Mouse (Mus musculus) limb, embryonic 14.5 days (tissue): ENCODE data around the gene Htt. TPM values are rescaled to one million over a fixed set of nuclear protein-coding genes. Genes with fewer than 3 reads are reported as not detected.

Source experiments
- ATAC-seq: fragments of 200-750 bp; cut with Nextera tagmentation; 2 replicates; pipeline ENCODE4 v1.8.0; 2017; ENCODE audit warnings: low read depth, moderate number of reproducible peaks, moderate TSS enrichment; ENCODE audit not compliant: low FRiP score
- DNase-seq: peaks from one replicate; pipeline ENCODE4 v3.0.0-alpha.2; 2015; ENCODE audit warnings: low spot score
- H3K27ac ChIP-seq: fragments of 300-500 bp; sonication (generic); replicated peaks from 2 replicates; pipeline ENCODE4 v1.5.1; 2014; ENCODE audit warnings: low read depth, mild to moderate bottlenecking, low read length, moderate library complexity, mixed read lengths
- H3K27me3 ChIP-seq: fragments of 300-500 bp; sonication (generic); 2 replicates; pipeline ENCODE4 v1.6.1; 2014; ENCODE audit warnings: low read length, mixed read lengths; ENCODE audit not compliant: control insufficient read depth, insufficient read depth
- H3K36me3 ChIP-seq: fragments of 300-500 bp; sonication (generic); 2 replicates; pipeline ENCODE4 v1.6.1; 2014; ENCODE audit warnings: mild to moderate bottlenecking, low read length, moderate library complexity, mixed read lengths; ENCODE audit not compliant: control insufficient read depth, insufficient read depth
- H3K4me1 ChIP-seq: fragments of 300-500 bp; sonication (generic); 2 replicates; pipeline ENCODE4 v1.6.1; 2014; ENCODE audit warnings: antibody characterized with exemption, low read length, mixed read lengths; ENCODE audit not compliant: control insufficient read depth, insufficient read depth
- H3K4me2 ChIP-seq: fragments of 300-500 bp; sonication (generic); replicated peaks from 2 replicates; pipeline ENCODE4 v1.6.1; 2014; ENCODE audit warnings: low read depth, mild to moderate bottlenecking, low read length, moderate library complexity; ENCODE audit not compliant: severe bottlenecking
- H3K4me3 ChIP-seq: fragments of 300-500 bp; sonication (generic); replicated peaks from 2 replicates; pipeline ENCODE4 v1.5.1; 2014; ENCODE audit warnings: low read length
- H3K9ac ChIP-seq: fragments of 300-500 bp; sonication (generic); 2 replicates; pipeline ENCODE4 v1.6.1; 2014; ENCODE audit warnings: mild to moderate bottlenecking, low read depth, low read length, moderate library complexity; ENCODE audit not compliant: severe bottlenecking
- H3K9me3 ChIP-seq: fragments of 300-500 bp; sonication (generic); 2 replicates; pipeline ENCODE4 v1.6.1; 2016; ENCODE audit warnings: low read length; ENCODE audit not compliant: control insufficient read depth
- POLR2A ChIP-seq: fragments of 200-500 bp; IDR thresholded peaks from 2 replicates; pipeline ENCODE4 v1.8.0; 2012; ENCODE audit warnings: inconsistent platforms, mild to moderate bottlenecking, moderate library complexity, borderline replicate concordance; ENCODE audit not compliant: insufficient read depth, insufficient read length; ENCODE audit errors: extremely low read depth
- WGBS: fragments of 180-500 bp; shearing (Covaris S2); extraction: QIAGEN DNeasy Blood & Tissue Kit; methylation state at CpG from one replicate; pipeline ENCODE4 v1.1.7; 2014; 5-methylcytosine and 5-hydroxymethylcytosine counted together
- polyA plus RNA-seq, 2 experiments: library from polyadenylated mRNA; depleted of rRNA in 1 of 2; stranded (reverse) in 1 of 2; unstranded in 1 of 2; fragments of >200 nt; fragmentation: Nextera tagmentation in 1 of 2; extraction: Ambion mirVana in 1 of 2; gene quantifications; 2 replicates each; pipeline versions ENCODE4 v1.2.1 to v1.2.3; 2012 to 2014

The Htt gene
- polyA plus RNA-seq, 2 experiments, result 16.2 to 22.9 TPM

GRCm38 (mm10) chr5:34773392-34773791, 11.9 kb downstream of the Htt start:
- no peaks in the 10 kb centered on the region for H3K36me3 ChIP-seq
- no peak for TF ChIP-seq POLR2A
- no peak for DNase-seq
- H3K4me2 ChIP-seq, result no peak overlapping the region
- WGBS, result 98% methylated on average over 2 of the region's 2 CpGs
- H3K27me3 ChIP-seq, result no peaks in the 10 kb centered on the region
- H3K4me1 ChIP-seq, result no peaks in the 10 kb centered on the region
- no peak overlapping the region for H3K9ac ChIP-seq
- no peak overlapping the region for H3K4me3 ChIP-seq
- no peak for ATAC-seq
- no peaks in the 10 kb centered on the region for H3K9me3 ChIP-seq
- H3K27ac ChIP-seq, result no peak overlapping the region

- no peaks in the 10 kb centered on the region for H3K4me1 ChIP-seq
- no peak for ATAC-seq
- H3K4me2 ChIP-seq, result no peak overlapping the region
- TF ChIP-seq POLR2A, result no peak
- H3K4me3 ChIP-seq, result no peak overlapping the region
- WGBS, result 90% methylated on average over 3 of the region's 3 CpGs
- no peak overlapping the region for H3K27ac ChIP-seq
- no peak overlapping the region for H3K9ac ChIP-seq
- no peaks in the 10 kb centered on the region for H3K27me3 ChIP-seq
- peaks cover 21% of the 10 kb centered on the region for H3K36me3 ChIP-seq
- no peaks in the 10 kb centered on the region for H3K9me3 ChIP-seq
- DNase-seq, result no peak
Measured at GRCm38 (mm10) chr5:34785027-34785426, 23.5 kb downstream of the Htt start.

- Histone ChIP-seq H3K36me3 (peaks cover 29% of the 10 kb centered on the region), H3K9me3 (no peaks in the 10 kb centered on the region), H3K4me1 (no peaks in the 10 kb centered on the region), H3K4me2 (no peak overlapping the region), H3K27me3 (no peaks in the 10 kb centered on the region), H3K27ac (no peak overlapping the region), H3K9ac (no peak overlapping the region), H3K4me3 (no peak overlapping the region)
- ATAC-seq (no peak), DNase-seq (no peak)
- 82% methylated on average over 2 of the region's 2 CpGs for WGBS
- no peak for TF ChIP-seq POLR2A
Measured at GRCm38 (mm10) chr5:34791141-34791540, 29.6 kb downstream of the Htt start.

- no peak overlapping the region for H3K4me3 ChIP-seq
- 95% methylated on average over 5 of the region's 5 CpGs for WGBS
- ATAC-seq (no peak), DNase-seq (no peak)
- H3K36me3 ChIP-seq, result peaks cover 77% of the 10 kb centered on the region
- H3K27ac ChIP-seq, result no peak overlapping the region
- TF ChIP-seq POLR2A, result no peak
- no peaks in the 10 kb centered on the region for H3K4me1 ChIP-seq
- no peaks in the 10 kb centered on the region for H3K9me3 ChIP-seq
- no peak overlapping the region for H3K4me2 ChIP-seq
- no peaks in the 10 kb centered on the region for H3K27me3 ChIP-seq
- H3K9ac ChIP-seq, result no peak overlapping the region
Measured at GRCm38 (mm10) chr5:34800292-34800953, 38.9 kb downstream of the Htt start.

GRCm38 (mm10) chr5:34806038-34806437, 44.5 kb downstream of the Htt start:
- Histone ChIP-seq H3K4me2 (no peak overlapping the region), H3K36me3 (peaks cover 55% of the 10 kb centered on the region), H3K4me1 (no peaks in the 10 kb centered on the region), H3K27ac (no peak overlapping the region), H3K27me3 (no peaks in the 10 kb centered on the region), H3K9me3 (no peaks in the 10 kb centered on the region), H3K9ac (no peak overlapping the region), H3K4me3 (no peak overlapping the region)
- ATAC-seq (no peak), DNase-seq (no peak)
- WGBS, result 84% methylated on average over 1 of the region's 1 CpGs
- no peak for TF ChIP-seq POLR2A
